Mouse (Mus musculus): Measurements from ENCODE around the gene Gm11011. TPM values are rescaled to one million over a fixed set of nuclear protein-coding genes. Genes with fewer than 3 reads are reported as not detected.
"Not testable (repeated sequence)": the region's sequence is repeated elsewhere in the genome, so short reads cannot be mapped to it uniquely, and the experiment has no call there.

Gene Gm11011
- total RNA-seq (2014; rRNA removed) (not detected in 2 replicates), polyA plus RNA-seq (2015; fragmentation: Nextera tagmentation; extraction: Ambion mirVana) (not detected in 2 replicates)

DNA sequence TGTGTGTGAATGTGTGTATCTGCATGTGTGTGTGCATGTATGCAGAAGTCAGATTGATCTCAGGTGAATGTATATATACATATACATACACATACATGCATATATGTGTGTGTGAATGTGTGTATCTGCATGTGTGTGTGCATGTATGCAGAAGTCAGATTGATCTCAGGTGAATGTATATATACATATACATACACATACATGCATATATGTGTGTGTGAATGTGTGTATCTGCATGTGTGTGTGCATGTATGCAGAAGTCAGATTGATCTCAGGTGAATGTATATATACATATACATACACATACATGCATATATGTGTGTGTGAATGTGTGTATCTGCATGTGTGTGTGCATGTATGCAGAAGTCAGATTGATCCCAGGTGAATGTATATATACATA, at the start of gene Gm11011:
Gm11011 (minus strand) TSS at position 101 of the 400 bp plus-strand sequence.
- H3K27me3 ChIP-seq (ENCODE audit: insufficient read depth, low read length); DNase-seq; H3K4me1 ChIP-seq (ENCODE audit: insufficient read depth); H3K27ac ChIP-seq (ENCODE audit: low read depth, low read length); H3K9ac ChIP-seq; H3K9me3 ChIP-seq (ENCODE audit: low read length); ATAC-seq; H3K36me3 ChIP-seq (ENCODE audit: insufficient read depth); H3K4me2 ChIP-seq (ENCODE audit: low read depth); H3K4me3 ChIP-seq (ENCODE audit: low read depth, low read length): not testable (repeated sequence)

DNA sequence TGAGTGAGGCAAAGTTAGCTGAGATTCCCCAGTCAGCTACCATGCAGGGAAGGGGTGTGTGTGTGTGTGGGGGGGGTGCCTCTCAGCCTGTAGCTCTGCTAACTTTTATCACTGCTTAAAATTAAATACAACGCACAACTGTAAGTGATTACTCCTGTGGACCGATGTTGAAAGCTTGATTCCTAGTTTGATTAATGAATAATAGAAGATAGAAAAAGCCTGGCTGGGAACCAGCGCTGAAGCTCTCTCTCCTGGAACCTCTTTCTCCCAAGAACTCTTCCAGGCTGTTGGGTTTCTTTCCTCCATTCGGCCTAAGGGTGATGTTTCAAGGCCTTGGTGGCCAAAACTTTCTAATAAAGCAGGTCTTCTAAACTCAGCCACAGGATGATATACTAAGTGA, 48.9 kb upstream of the Gm11011 start:
- ATAC-seq (no peak), DNase-seq (no peak)
- Histone ChIP-seq H3K4me1 (ENCODE audit: insufficient read depth) (no peaks in the 10 kb centered on the region), H3K9me3 (ENCODE audit: low read length) (no peaks in the 10 kb centered on the region), H3K9ac (no peak overlapping the region), H3K4me3 (ENCODE audit: low read depth, low read length) (no peak overlapping the region), H3K36me3 (ENCODE audit: insufficient read depth) (no peaks in the 10 kb centered on the region), H3K4me2 (ENCODE audit: low read depth) (peak overlapping the region; percentile 91), H3K27ac (ENCODE audit: low read depth, low read length) (no peak overlapping the region), H3K27me3 (ENCODE audit: insufficient read depth, low read length) (0 out of 2 replicates have a peak, but pooled peaks cover 5% of the 10 kb centered on the region)
- WGBS: 70% methylated on average over 4 of the region's 4 CpGs
- TF ChIP-seq CTCF (IDR thresholded peaks at IDR 0.05; ENCODE audit: low read depth): no peak

DNA sequence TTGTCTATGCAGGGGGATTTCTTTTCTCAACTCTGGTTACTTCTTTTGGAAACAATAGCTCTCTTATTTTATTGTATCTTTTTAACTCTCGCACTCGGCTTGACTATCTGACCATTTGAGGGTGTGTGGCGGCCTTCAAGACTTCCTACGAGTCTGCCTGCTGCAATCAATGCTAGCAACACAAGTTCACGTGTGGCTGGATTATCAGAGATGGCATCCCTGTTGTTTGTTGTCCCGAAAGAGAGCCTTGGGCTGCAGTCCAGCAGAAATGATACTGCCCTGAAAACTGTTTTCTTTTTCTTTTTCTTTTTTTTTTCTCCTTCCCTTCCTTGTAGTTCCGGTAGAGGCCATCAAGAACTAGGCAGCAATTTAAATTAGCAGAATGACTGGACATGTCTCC, 47.9 kb upstream of the Gm11011 start:
- no peak overlapping the region for H3K27ac ChIP-seq (ENCODE audit: low read depth, low read length)
- WGBS: 32% methylated on average over 7 of the region's 7 CpGs
- TF ChIP-seq CTCF (IDR thresholded peaks at IDR 0.05; ENCODE audit: low read depth): no peak
- peak overlapping the region; percentile 91 for H3K4me2 ChIP-seq (ENCODE audit: low read depth)
- H3K9ac ChIP-seq: no peak overlapping the region
- ATAC-seq: no peak
- peak overlapping the region; percentile 51 for H3K4me3 ChIP-seq (ENCODE audit: low read depth, low read length)
- DNase-seq: no peak
- H3K27me3 ChIP-seq (ENCODE audit: insufficient read depth, low read length): 0 out of 2 replicates have a peak, but pooled peaks cover 5% of the 10 kb centered on the region
- no peaks in the 10 kb centered on the region for H3K9me3 ChIP-seq (ENCODE audit: low read length)
- no peaks in the 10 kb centered on the region for H3K36me3 ChIP-seq (ENCODE audit: insufficient read depth)
- no peaks in the 10 kb centered on the region for H3K4me1 ChIP-seq (ENCODE audit: insufficient read depth)

DNA sequence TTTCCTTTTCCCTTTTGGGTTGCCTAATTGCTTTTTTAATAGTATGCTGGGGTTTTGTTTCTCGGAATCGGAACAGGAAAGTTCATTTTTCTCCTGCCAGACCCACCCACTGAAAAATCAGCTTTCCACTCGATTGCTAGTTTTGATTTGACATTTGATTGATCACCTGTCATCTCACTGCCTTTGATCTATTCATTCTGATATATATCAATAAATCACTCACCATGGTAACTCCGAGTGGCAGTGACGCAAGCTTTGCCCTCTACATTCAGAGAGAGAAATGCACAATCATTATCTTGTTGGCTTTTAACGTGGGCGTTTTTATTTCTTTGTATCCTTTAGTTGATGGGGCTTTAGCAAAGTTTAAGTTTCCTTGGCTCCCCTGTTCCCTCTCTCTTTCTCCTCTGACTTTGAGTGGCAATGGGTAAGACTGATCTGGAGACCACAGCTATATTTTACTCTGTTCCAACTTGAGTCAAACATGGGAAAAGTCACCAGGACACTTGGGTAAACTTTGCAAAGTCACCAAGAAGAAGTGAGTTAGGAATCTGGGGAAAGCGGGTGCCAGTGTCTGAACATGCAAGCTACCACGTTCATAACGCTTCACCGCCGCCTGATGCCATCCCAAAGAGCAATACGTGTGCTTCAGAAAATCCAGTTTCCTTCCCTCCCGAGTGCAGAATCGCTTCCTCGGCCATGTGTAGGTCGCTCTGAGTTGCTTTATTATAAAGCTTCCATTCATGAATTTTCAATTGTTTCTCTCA, 47.3 kb upstream of the Gm11011 start:
- no peaks in the 10 kb centered on the region for H3K9me3 ChIP-seq (ENCODE audit: low read length)
- no peak overlapping the region for H3K27ac ChIP-seq (ENCODE audit: low read depth, low read length)
- no peaks in the 10 kb centered on the region for H3K36me3 ChIP-seq (ENCODE audit: insufficient read depth)
- TF ChIP-seq CTCF (IDR thresholded peaks at IDR 0.05; ENCODE audit: low read depth): no peak
- H3K9ac ChIP-seq: 0 out of 2 replicates have a peak overlapping the region, but pooled peaks have one; percentile 60
- peak overlapping the region; percentile 91 for H3K4me2 ChIP-seq (ENCODE audit: low read depth)
- no peak for ATAC-seq
- DNase-seq: peak; percentile 21
- no peaks in the 10 kb centered on the region for H3K4me1 ChIP-seq (ENCODE audit: insufficient read depth)
- WGBS: 38% methylated on average over 17 of the region's 17 CpGs
- H3K27me3 ChIP-seq (ENCODE audit: insufficient read depth, low read length): 0 out of 2 replicates have a peak, but pooled peaks cover 5% of the 10 kb centered on the region
- H3K4me3 ChIP-seq (ENCODE audit: low read depth, low read length): peak overlapping the region; percentile 51

DNA sequence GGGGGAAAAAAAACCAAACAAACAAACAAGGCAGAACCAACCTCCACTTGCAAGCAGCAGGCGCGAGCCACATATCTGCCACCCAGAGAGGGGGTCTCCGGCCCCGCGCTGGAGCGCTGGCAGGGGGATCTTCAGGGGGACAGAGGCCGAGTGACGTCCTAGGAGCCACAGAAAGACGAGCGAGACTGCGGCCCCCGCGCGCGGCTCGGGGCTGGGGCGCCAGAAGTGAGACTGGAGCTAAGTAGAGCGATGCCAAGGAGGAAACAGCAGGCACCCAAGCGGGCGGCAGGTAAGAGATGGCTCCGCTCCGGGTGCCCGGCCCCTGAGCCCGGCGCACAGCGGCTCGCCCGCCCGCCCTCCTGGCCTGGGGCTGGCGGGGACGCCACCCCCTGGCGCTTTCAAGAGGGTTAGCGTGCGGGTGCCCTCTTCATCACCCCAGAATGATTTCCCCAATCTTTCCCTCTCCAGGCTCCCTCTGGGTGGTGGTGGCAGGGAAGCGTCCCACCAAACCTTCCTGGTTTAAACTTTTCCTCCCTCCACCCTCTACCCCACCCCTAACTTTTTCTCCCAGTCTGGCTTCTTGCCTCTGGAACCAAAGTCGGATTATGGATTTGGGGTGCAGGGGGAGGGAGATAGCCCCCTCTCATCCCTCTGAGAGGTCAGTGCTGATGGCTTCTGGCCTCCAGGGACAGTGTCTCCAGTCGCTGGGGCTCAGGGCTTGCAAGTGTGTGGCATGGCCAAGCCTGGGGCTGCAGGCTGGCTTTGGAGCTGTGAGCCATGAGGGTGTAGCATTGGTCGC, 46.1 kb upstream of the Gm11011 start:
- Histone ChIP-seq H3K9ac (peak overlapping the region; percentile 60), H3K9me3 (ENCODE audit: low read length) (no peaks in the 10 kb centered on the region), H3K36me3 (ENCODE audit: insufficient read depth) (no peaks in the 10 kb centered on the region), H3K27ac (ENCODE audit: low read depth, low read length) (peak overlapping the region; percentile 62), H3K4me2 (ENCODE audit: low read depth) (peak overlapping the region; percentile 91), H3K27me3 (ENCODE audit: insufficient read depth, low read length) (0 out of 2 replicates have a peak, but pooled peaks cover 5% of the 10 kb centered on the region), H3K4me3 (ENCODE audit: low read depth, low read length) (peak overlapping the region; percentile 51), H3K4me1 (ENCODE audit: insufficient read depth) (no peaks in the 10 kb centered on the region)
- WGBS: under 1% methylated on average over 35 of the region's 38 CpGs
- peak; percentile 27; the same call in 1 of the 2 replicates for ATAC-seq
- no peak for DNase-seq
- no peak for TF ChIP-seq CTCF (IDR thresholded peaks at IDR 0.05; ENCODE audit: low read depth)

DNA sequence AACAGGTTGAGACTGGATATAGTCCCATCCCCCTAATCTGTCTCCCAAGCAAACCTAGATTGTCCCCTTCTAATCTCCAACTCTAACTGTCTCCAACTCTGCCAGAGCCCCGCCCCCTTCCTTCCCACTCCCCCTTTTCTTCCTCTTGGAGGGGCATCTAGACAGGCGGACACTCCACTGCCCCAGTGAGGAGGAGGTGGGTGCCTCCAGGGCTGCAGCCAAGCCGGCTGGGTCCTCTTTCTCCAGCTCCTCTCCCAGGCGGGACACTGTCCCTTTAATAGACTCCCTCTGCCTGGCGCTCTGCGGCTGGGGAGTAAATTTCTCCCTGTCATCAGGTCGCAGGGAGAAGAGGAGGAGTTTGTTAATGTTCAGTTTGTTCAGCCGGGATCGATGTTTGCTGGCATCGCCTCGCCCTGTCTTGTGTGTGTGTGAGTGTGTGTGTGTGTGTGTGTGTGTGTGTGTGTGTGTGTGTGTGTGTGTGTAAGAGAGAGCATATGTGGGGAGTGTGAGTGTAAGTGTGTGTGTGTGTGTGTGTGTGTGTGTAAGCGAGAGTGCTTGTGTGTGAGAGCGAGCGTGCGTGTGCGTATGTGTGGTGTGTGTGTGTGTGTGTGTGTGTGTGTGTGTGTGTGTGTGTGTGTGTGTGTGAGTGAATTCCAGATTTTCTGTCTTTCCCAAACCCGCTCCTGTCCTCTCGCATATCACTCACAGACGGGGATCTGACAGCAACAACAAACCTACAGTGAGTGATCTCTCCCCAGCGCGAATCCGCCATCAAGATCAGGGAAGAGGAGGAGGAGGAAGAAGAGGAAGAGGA, 45.0 kb upstream of the Gm11011 start, which contains the start of gene Tshz2:
Tshz2 (plus strand) TSS at position 676 of the 814 bp plus-strand sequence.
- DNase-seq: peak; percentile 68
- H3K27ac ChIP-seq (ENCODE audit: low read depth, low read length): peak within 1 kb of the TSS; percentile 62
- WGBS: 1% methylated on average over 22 of the region's 22 CpGs
- no peaks in the 10 kb centered on the region for H3K36me3 ChIP-seq (ENCODE audit: insufficient read depth)
- TF ChIP-seq CTCF (IDR thresholded peaks at IDR 0.05; ENCODE audit: low read depth): no peak
- H3K4me1 ChIP-seq (ENCODE audit: insufficient read depth): no peaks in the 10 kb centered on the region
- peak within 1 kb of the TSS; percentile 51 for H3K4me3 ChIP-seq (ENCODE audit: low read depth, low read length)
- no peaks in the 10 kb centered on the region for H3K9me3 ChIP-seq (ENCODE audit: low read length)
- H3K9ac ChIP-seq: peak within 1 kb of the TSS; percentile 60
- 0 out of 2 replicates have a peak, but pooled peaks cover 5% of the 10 kb centered on the region for H3K27me3 ChIP-seq (ENCODE audit: insufficient read depth, low read length)
- peak; percentile 82 for ATAC-seq
- H3K4me2 ChIP-seq (ENCODE audit: low read depth): peak within 1 kb of the TSS; percentile 91

All from forebrain, postnatal 0 days (tissue).